8 mouse cellular contexts compared by ENCODE assay signal in genomic region chr17:84365006-84365716, GRCm38 (mm10).
DNase-seq lines count a peak whose midpoint lies in the region; ATAC-seq and TF ChIP-seq lines count a peak whose summit lies in the region.

No protein-coding gene starts in this region.

- H3K4me3 ChIP-seq in cortical plate, adult 2 months (ENCODE audit: insufficient read depth, low read length): no peak overlapping the region
- H3K4me3 ChIP-seq in intestine, embryonic 14.5 days (ENCODE audit: low read depth, low read length): no peak overlapping the region
- no peak overlapping the region for H3K4me3 ChIP-seq in stomach, postnatal 0 days (ENCODE audit: low read depth, low read length)

- H3K27ac ChIP-seq in cortical plate, adult 2 months (ENCODE audit: insufficient read depth, low read length): peak overlapping the region; percentile 46
- H3K27ac ChIP-seq in intestine, embryonic 14.5 days (ENCODE audit: low read depth): peak overlapping the region; percentile 69
- peak overlapping the region; percentile 88 for H3K27ac ChIP-seq in stomach, postnatal 0 days (replicated peaks)

- TF ChIP-seq POLR2A in cortical plate, adult 2 months (IDR thresholded peaks at IDR 0.05; ENCODE audit: extremely low read depth, insufficient read depth, low read length): no peak

- no peaks in the 10 kb centered on the region for H3K9me3 ChIP-seq in intestine, embryonic 14.5 days (ENCODE audit: control insufficient read depth, low read length)
- H3K9me3 ChIP-seq in stomach, postnatal 0 days (ENCODE audit: control insufficient read depth, low read length): no peaks in the 10 kb centered on the region

- TF ChIP-seq CTCF in cortical plate, adult 2 months (IDR thresholded peaks at IDR 0.05; ENCODE audit: extremely low read depth, insufficient read depth, low read length): no peak
- TF ChIP-seq CTCF in stomach, postnatal 0 days (IDR thresholded peaks at IDR 0.05; ENCODE audit: low read depth): no peak

- WGBS in intestine, embryonic 14.5 days: 51% methylated on average over 9 of the region's 9 CpGs
- WGBS in stomach, postnatal 0 days: 41% methylated on average over 9 of the region's 9 CpGs

- H3K27me3 ChIP-seq in intestine, embryonic 14.5 days (replicated peaks; ENCODE audit: control insufficient read depth, insufficient read depth, low read length): no peaks in the 10 kb centered on the region
- no peaks in the 10 kb centered on the region for H3K27me3 ChIP-seq in stomach, postnatal 0 days (ENCODE audit: control insufficient read depth, insufficient read depth, low read length)

- TF ChIP-seq EP300 in stomach, postnatal 0 days (optimal IDR thresholded peaks at IDR 0.05): no peak

- H3K4me2 ChIP-seq in intestine, embryonic 14.5 days (ENCODE audit: low read length): no peak overlapping the region
- H3K4me2 ChIP-seq in stomach, postnatal 0 days (replicated peaks; ENCODE audit: low read depth): no peak overlapping the region; the same call in 1 of the 2 replicates

- DNase-seq in heart, adult 11 months: peak; percentile 90
- DNase-seq in heart, adult 9 months (ENCODE audit: low spot score in 2 of 2): no peak
- peak; percentile 49 for DNase-seq in 3T3-L1 (ENCODE audit: low read depth, low spot score)
- no peak for DNase-seq in intestine, embryonic 14.5 days (ENCODE audit: low spot score)
- DNase-seq in stomach, postnatal 0 days (ENCODE audit: low spot score): no peak
- no peak for DNase-seq in spleen, adult 12 weeks (ENCODE audit: low spot score)

- ATAC-seq in intestine, embryonic 14.5 days (replicated peaks; ENCODE audit: low FRiP score, low TSS enrichment, low read depth): no peak
- ATAC-seq in stomach, postnatal 0 days (ENCODE audit: low FRiP score, low TSS enrichment): no peak
- no peak for ATAC-seq in erythroid progenitor cell, adult 5-6 weeks (replicated peaks; ENCODE audit: low FRiP score, poor library complexity, severe bottlenecking)

- H3K9ac ChIP-seq in intestine, embryonic 14.5 days (ENCODE audit: low read length): no peak overlapping the region
- H3K9ac ChIP-seq in stomach, postnatal 0 days (ENCODE audit: low read length): no peak overlapping the region

- H3K4me1 ChIP-seq in cortical plate, adult 2 months (ENCODE audit: control insufficient read depth, insufficient read depth, low read length): peaks cover 3% of the 10 kb centered on the region
- peaks cover 51% of the 10 kb centered on the region for H3K4me1 ChIP-seq in intestine, embryonic 14.5 days (replicated peaks; ENCODE audit: control insufficient read depth, insufficient read depth, low read length)
- H3K4me1 ChIP-seq in stomach, postnatal 0 days (replicated peaks; ENCODE audit: control insufficient read depth, insufficient read depth): peaks cover 18% of the 10 kb centered on the region

- 0 out of 2 replicates have a peak, but pooled peaks cover 11% of the 10 kb centered on the region for H3K36me3 ChIP-seq in intestine, embryonic 14.5 days (ENCODE audit: control insufficient read depth, insufficient read depth, low read length)
- no peaks in the 10 kb centered on the region for H3K36me3 ChIP-seq in stomach, postnatal 0 days (ENCODE audit: control insufficient read depth, insufficient read depth, low read length)

Comparison
In these comparisons a context has a peak if more than half of its experiments do, and no peak if none do; other contexts are left out.
1. DNase-seq: peak in heart, adult 11 months (single experiment) and 3T3-L1 (single experiment); none in heart, adult 9 months (0 of 2), intestine, embryonic 14.5 days (single experiment), stomach, postnatal 0 days (single experiment) and spleen, adult 12 weeks (single experiment).
2. Peak in every context shown above with its lines, with median percentiles within 50 percentile points of each other: H3K27ac ChIP-seq.